Mouse (Mus musculus) intestine, embryonic 16.5 days (tissue): ENCODE data around the gene Efcab12. TPM values are rescaled to one million over a fixed set of nuclear protein-coding genes. Genes with fewer than 3 reads are reported as not detected.
A peak's percentile ranks its signal among the peaks of the same experiment; 100 is the strongest.

Source experiments
- ATAC-seq: fragments of 200-750 bp; cut with Nextera tagmentation; 2 replicates; pipeline ENCODE4 v1.8.0; 2017; ENCODE audit warnings: moderate TSS enrichment, moderate library complexity
- H3K27ac ChIP-seq: fragments of 300-500 bp; sonication (generic); 2 replicates; pipeline ENCODE4 v1.5.1; 2014; ENCODE audit warnings: mild to moderate bottlenecking, low read length
- H3K27me3 ChIP-seq: fragments of 300-500 bp; sonication (generic); replicated peaks from 2 replicates; pipeline ENCODE4 v1.6.1; 2014; ENCODE audit warnings: low read length, control low read depth, mixed read lengths; ENCODE audit not compliant: control insufficient read depth, insufficient read depth
- H3K36me3 ChIP-seq: fragments of 300-500 bp; sonication (generic); 2 replicates; pipeline ENCODE4 v1.6.1; 2014; ENCODE audit warnings: low read length, control low read depth; ENCODE audit not compliant: control insufficient read depth, insufficient read depth
- H3K4me1 ChIP-seq: fragments of 300-500 bp; sonication (generic); 2 replicates; pipeline ENCODE4 v1.6.1; 2014; ENCODE audit warnings: low read length, control low read depth, mixed read lengths; ENCODE audit not compliant: control insufficient read depth, insufficient read depth
- H3K4me2 ChIP-seq: fragments of 300-500 bp; sonication (generic); 2 replicates; pipeline ENCODE4 v1.6.1; 2014; ENCODE audit warnings: low read depth, low read length, control low read depth
- H3K4me3 ChIP-seq: fragments of 300-500 bp; sonication (generic); 2 replicates; pipeline ENCODE4 v1.5.1; 2014; ENCODE audit warnings: mild to moderate bottlenecking, low read length
- H3K9ac ChIP-seq: fragments of 300-500 bp; sonication (generic); 2 replicates; pipeline ENCODE4 v1.6.1; 2014; ENCODE audit warnings: low read depth, low read length
- H3K9me3 ChIP-seq: fragments of 300-500 bp; sonication (generic); 2 replicates; pipeline ENCODE4 v1.6.1; 2016; ENCODE audit warnings: low read length, control low read depth; ENCODE audit not compliant: control insufficient read depth
- WGBS: fragments of 180-500 bp; shearing (Covaris S2); extraction: QIAGEN DNeasy Blood & Tissue Kit; methylation state at CpG from one replicate; pipeline ENCODE4 v1.1.7; 2014; 5-methylcytosine and 5-hydroxymethylcytosine counted together
- polyA plus RNA-seq: library from polyadenylated mRNA; unstranded; fragments of >200 nt; fragmentation: Nextera tagmentation; extraction: Ambion mirVana; gene quantifications from 2 replicates; pipeline ENCODE4 v1.2.1, GENCODE M21; 2015

Gene Efcab12
- polyA plus RNA-seq, 1 experiment from 2014 or later = 0.44 TPM

GRCm38 (mm10) chr6:115776363-115776762 is 61.8 kb downstream of the Efcab12 start:
- WGBS = 38% methylated on average over 9 of the region's 9 CpGs
- Histone ChIP-seq H3K9me3 (no peaks in the 10 kb centered on the region), H3K4me2 (peak overlapping the region; percentile 93), H3K27ac (no peak overlapping the region), H3K9ac (no peak overlapping the region), H3K4me1 (peaks cover 18% of the 10 kb centered on the region), H3K4me3 (peak overlapping the region; percentile 2), H3K36me3 (no peaks in the 10 kb centered on the region), H3K27me3 (no peaks in the 10 kb centered on the region)
- ATAC-seq = no peak

GRCm38 (mm10) chr6:115775838-115776237 is 62.4 kb downstream of the Efcab12 start:
- H3K27ac ChIP-seq = peak overlapping the region; percentile 5; the same call in 1 of the 2 replicates
- H3K27me3 ChIP-seq = no peaks in the 10 kb centered on the region
- no peaks in the 10 kb centered on the region for H3K36me3 ChIP-seq
- H3K9me3 ChIP-seq = no peaks in the 10 kb centered on the region
- peak overlapping the region; percentile 79 for H3K9ac ChIP-seq
- no peak for ATAC-seq
- 54% methylated on average over 3 of the region's 3 CpGs for WGBS
- H3K4me2 ChIP-seq = peak overlapping the region; percentile 93
- H3K4me3 ChIP-seq = peak overlapping the region; percentile 74
- peaks cover 20% of the 10 kb centered on the region for H3K4me1 ChIP-seq

DNA sequence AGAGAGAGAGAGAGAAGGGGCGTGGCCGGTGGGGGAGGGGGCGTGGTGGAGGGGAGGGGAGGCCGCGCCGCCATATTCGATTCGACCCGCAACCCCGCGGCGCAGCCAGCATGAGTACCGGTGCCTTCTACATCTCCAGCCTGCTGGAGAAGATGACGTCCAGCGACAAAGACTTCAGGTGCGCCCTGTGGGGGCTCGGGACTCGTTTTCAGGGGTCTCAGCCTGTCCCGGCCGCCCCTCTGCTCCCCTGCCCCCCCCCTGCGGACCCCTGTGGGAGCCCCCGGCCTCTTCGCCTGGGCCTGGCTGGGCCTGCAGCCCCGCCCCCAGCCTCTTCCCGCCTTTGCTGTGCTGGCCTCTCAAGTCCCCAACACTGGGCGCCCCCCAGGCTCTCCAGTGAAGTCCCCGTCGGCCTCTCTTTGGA is 63.7 kb downstream of the Efcab12 start, which contains the start of gene Cand2:
Gene Cand2, plus strand, starts transcription at position 38 of the 421 bp plus-strand sequence.
- Histone ChIP-seq H3K9me3 (no peaks in the 10 kb centered on the region), H3K9ac (peak within 1 kb of the TSS; percentile 79), H3K4me3 (peak within 1 kb of the TSS; percentile 74), H3K27me3 (no peaks in the 10 kb centered on the region), H3K27ac (peak within 1 kb of the TSS; percentile 60), H3K36me3 (no peaks in the 10 kb centered on the region), H3K4me2 (peak within 1 kb of the TSS; percentile 93), H3K4me1 (peaks cover 20% of the 10 kb centered on the region)
- ATAC-seq = peak; percentile 77
- WGBS = 2% methylated on average over 24 of the region's 28 CpGs

DNA sequence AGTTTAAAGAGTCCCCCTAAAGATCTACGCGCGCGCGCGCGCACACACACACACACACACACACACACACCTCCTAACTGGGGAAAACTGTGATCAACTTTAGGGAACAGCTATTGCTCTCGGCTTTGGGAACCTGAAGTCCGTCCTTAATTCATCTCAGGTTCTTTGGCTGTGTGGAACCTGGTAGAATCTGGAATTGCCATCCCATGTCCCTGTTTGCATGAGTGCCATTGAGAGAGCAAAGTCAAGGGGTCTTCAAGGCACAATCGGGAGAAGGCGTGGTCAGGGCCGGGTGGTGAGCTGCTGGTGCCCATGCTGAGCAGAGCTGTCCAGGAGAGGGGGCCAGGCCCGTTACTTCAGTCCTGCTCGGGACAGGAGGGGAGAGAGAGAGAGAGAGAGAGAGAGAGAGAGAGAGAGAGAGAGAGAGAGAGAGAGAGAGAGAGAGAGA is 64.2 kb downstream of the Efcab12 start:
- Histone ChIP-seq H3K4me2 (peak overlapping the region; percentile 93), H3K9ac (peak overlapping the region; percentile 62), H3K9me3 (no peaks in the 10 kb centered on the region), H3K4me1 (peaks cover 20% of the 10 kb centered on the region), H3K36me3 (no peaks in the 10 kb centered on the region), H3K27me3 (no peaks in the 10 kb centered on the region), H3K27ac (no peak overlapping the region), H3K4me3 (peak overlapping the region; percentile 74)
- 2% methylated on average over 14 of the region's 14 CpGs for WGBS
- ATAC-seq = peak; percentile 74

GRCm38 (mm10) chr6:115772604-115773003 is 65.6 kb downstream of the Efcab12 start:
- WGBS = 94% methylated on average over 1 of the region's 1 CpGs
- Histone ChIP-seq H3K4me1 (peaks cover 24% of the 10 kb centered on the region), H3K4me3 (no peak overlapping the region), H3K9ac (no peak overlapping the region), H3K36me3 (no peaks in the 10 kb centered on the region), H3K27me3 (no peaks in the 10 kb centered on the region), H3K27ac (no peak overlapping the region), H3K9me3 (no peaks in the 10 kb centered on the region), H3K4me2 (no peak overlapping the region)
- no peak for ATAC-seq

GRCm38 (mm10) chr6:115772201-115772600 is 66.0 kb downstream of the Efcab12 start:
- Histone ChIP-seq H3K36me3 (no peaks in the 10 kb centered on the region), H3K4me2 (no peak overlapping the region), H3K27ac (no peak overlapping the region), H3K4me3 (no peak overlapping the region), H3K9me3 (no peaks in the 10 kb centered on the region), H3K27me3 (no peaks in the 10 kb centered on the region), H3K9ac (no peak overlapping the region), H3K4me1 (peaks cover 24% of the 10 kb centered on the region)
- 78% methylated on average over 6 of the region's 6 CpGs for WGBS
- no peak for ATAC-seq

DNA sequence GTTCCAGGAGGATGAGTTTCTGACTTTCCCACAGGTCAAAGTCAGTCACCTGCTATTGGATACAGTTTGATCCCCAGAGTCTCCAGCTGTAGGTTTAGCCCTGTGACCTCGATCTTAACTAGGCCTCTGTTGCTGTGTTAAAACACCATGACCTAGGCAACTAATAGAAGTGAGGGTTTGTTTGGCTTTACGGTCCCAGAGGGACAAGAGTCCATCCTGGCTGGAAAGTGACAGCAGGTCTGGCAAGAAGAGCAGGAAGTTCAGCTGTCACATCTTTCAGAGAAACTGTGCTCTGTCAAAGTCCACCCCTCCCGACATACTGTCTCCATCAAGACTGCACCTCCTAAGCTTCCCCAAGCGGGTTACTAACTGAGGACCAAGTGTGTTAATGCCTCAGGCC is 67.4 kb downstream of the Efcab12 start:
- Histone ChIP-seq H3K36me3 (no peaks in the 10 kb centered on the region), H3K4me1 (peaks cover 13% of the 10 kb centered on the region), H3K9ac (no peak overlapping the region), H3K4me3 (no peak overlapping the region), H3K9me3 (no peaks in the 10 kb centered on the region), H3K27ac (no peak overlapping the region), H3K27me3 (no peaks in the 10 kb centered on the region), H3K4me2 (no peak overlapping the region)
- WGBS = 53% methylated on average over 4 of the region's 4 CpGs
- no peak for ATAC-seq

- ATAC-seq = no peak
These were observed 68.0 kb downstream of the Efcab12 start for GRCm38 (mm10) chr6:115770059-115770670.

DNA sequence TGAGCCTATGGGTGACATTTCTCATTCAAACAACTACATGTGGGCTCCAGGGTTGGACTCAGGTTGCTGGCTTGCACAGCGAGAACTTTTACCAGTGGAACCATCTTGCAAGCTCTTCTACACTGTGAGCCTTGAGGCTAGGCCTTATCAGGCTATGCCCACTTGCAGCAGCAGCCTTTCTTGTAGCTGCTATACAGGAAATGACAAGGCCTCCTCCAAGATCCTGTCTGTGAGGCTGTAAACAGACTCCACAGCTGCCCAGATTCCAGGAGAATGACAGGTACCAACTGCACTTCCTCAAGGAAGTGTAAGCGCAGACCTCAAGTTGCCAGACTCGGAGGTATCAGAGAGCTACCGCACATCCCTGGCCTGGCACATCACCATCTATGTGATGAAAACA is 70.0 kb downstream of the Efcab12 start:
- Histone ChIP-seq H3K4me2 (no peak overlapping the region), H3K4me1 (peaks cover 10% of the 10 kb centered on the region; the same call in 1 of the 2 replicates), H3K9ac (no peak overlapping the region), H3K4me3 (no peak overlapping the region), H3K36me3 (no peaks in the 10 kb centered on the region), H3K9me3 (no peaks in the 10 kb centered on the region), H3K27ac (peak overlapping the region; percentile 2; the same call in 1 of the 2 replicates), H3K27me3 (no peaks in the 10 kb centered on the region)
- ATAC-seq = no peak
- WGBS = 56% methylated on average over 4 of the region's 4 CpGs

More at GRCm38 (mm10) chr6:115770059-115770670, 68.0 kb downstream of the Efcab12 start:
- 83% methylated on average over 20 of the region's 20 CpGs for whole genome bisulfite sequencing
- no peak overlapping the region for H3K4me2 ChIP-seq
- H3K36me3 ChIP-seq = no peaks in the 10 kb centered on the region
- H3K9ac ChIP-seq = no peak overlapping the region
- H3K27ac ChIP-seq = no peak overlapping the region
- H3K4me1 ChIP-seq = peaks cover 10% of the 10 kb centered on the region; the same call in 1 of the 2 replicates
- no peaks in the 10 kb centered on the region for H3K9me3 ChIP-seq
- no peaks in the 10 kb centered on the region for H3K27me3 ChIP-seq
- H3K4me3 ChIP-seq = no peak overlapping the region
